Mouse (Mus musculus): ENCODE results near the gene Prl7c1. TPM values are rescaled to one million over a fixed set of nuclear protein-coding genes. Genes with fewer than 3 reads are reported as not detected.

Gene Prl7c1
- polyA plus RNA-seq (2017; shearing (Covaris generic)) = not detected

DNA sequence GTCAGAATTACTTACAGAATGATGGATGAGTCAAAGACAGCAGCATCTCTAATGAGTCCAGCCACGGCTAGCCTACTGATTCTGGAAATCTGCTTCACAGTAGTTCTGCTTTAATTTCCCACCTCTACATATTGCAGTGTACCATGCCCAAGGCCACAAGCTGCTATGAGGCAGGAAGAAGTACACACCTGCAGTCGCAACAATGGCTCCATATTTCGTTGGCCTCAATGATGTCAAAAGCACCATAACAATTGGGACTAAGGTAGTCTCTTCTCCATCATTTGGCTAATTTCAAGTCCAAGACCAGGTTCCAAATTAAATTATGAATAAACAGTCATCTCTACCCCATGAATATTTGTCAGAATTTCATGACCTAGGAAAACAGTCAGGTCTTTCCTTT is at the start of gene Prl7c1:
Gene Prl7c1, minus strand, starts transcription at position 101 of the 400 bp plus-strand sequence.

DNA sequence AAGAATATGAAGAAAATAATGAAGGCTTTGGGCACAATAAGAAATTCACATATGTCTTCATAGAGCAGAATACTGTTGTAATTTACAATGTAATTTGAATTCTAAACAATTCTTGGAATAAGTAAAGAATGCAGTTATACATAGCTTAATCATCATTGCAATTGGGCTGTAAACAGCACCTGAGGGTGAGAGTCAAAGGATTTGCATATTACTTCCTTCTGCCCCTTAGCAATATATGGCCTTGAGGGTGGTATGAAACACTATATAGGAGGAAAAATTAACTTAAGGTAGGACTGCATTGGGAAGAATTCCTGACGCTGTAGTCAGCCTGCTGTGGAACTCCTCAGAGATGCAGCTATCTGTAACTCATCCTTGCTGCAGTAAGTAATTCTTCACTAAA is 20.8 kb upstream of the Prl7c1 start, which contains the start of gene Prl2a1:
Gene Prl2a1, plus strand, starts transcription at position 301 of the 400 bp plus-strand sequence.

Other genes with a start within 250 kb of the Prl7c1 start
- not detected for gene Prl8a9, start 216.2 kb downstream of the Prl7c1 start, polyA plus RNA-seq (2017; shearing (Covaris generic))
- not detected for gene Prl8a1, start 198.6 kb downstream of the Prl7c1 start, polyA plus RNA-seq (2017; shearing (Covaris generic))
- not detected for gene Prl7b1, start 170.2 kb downstream of the Prl7c1 start, polyA plus RNA-seq (2017; shearing (Covaris generic))
- not detected for gene Prl7a1, start 138.3 kb downstream of the Prl7c1 start, polyA plus RNA-seq (2017; shearing (Covaris generic))
- 0.14 TPM for gene Prl7a2, start 112.8 kb downstream of the Prl7c1 start, polyA plus RNA-seq (2017; shearing (Covaris generic))
- gene Prl7d1, start 64.1 kb downstream of the Prl7c1 start, polyA plus RNA-seq (2017; shearing (Covaris generic)) = not detected
- gene Prl2a1, start 20.9 kb upstream of the Prl7c1 start, polyA plus RNA-seq (2017; shearing (Covaris generic)) = not detected
- gene Prl2c1, start 68.5 kb upstream of the Prl7c1 start, polyA plus RNA-seq (2017; shearing (Covaris generic)) = 0.22 TPM
- not detected for gene Prl4a1, start 235.4 kb upstream of the Prl7c1 start, polyA plus RNA-seq (2017; shearing (Covaris generic))